In genomic region chr6:72438226-72438625, GRCm38 (mm10) we compare ENCODE assay signal across 1 mouse cellular context.
TF ChIP-seq lines count a peak whose summit lies in the region.

No protein-coding gene starts in this region.

TF ChIP-seq in MEL, 35 proteins besides CTCF, POLR2A, EP300 and RAD21:
- no peak for TF ChIP-seq GABPA (IDR thresholded peaks at IDR 0.05; ENCODE audit: low read depth, low read length)
- no peak for TF ChIP-seq E2F4 (IDR thresholded peaks at IDR 0.05; ENCODE audit: borderline replicate concordance, low read depth, low read length)
